Mouse (Mus musculus) kidney, embryonic 14.5 days (tissue): ENCODE measurements at regions not wholly inside any gene's neighbourhood (a gene's known extent, or its start where the extent isn't known, plus 50 kb on each side); places are given as distances from the start of the nearest gene placed in this dataset.

Source experiments
- ATAC-seq: fragments of 200-750 bp; cut with Nextera tagmentation; 2 replicates; pipeline ENCODE4 v1.8.0; 2017; ENCODE audit warnings: moderate number of reproducible peaks, mild to moderate bottlenecking, moderate TSS enrichment, moderate library complexity; ENCODE audit not compliant: low FRiP score, low TSS enrichment
- H3K27ac ChIP-seq: fragments of 300-500 bp; sonication (generic); 2 replicates; pipeline ENCODE4 v1.5.1; 2014; ENCODE audit warnings: low read depth, mild to moderate bottlenecking, low read length, moderate library complexity, mixed read lengths
- H3K27me3 ChIP-seq: fragments of 300-500 bp; sonication (generic); 2 replicates; pipeline ENCODE4 v1.6.1; 2014; ENCODE audit warnings: mild to moderate bottlenecking, low read length; ENCODE audit not compliant: control insufficient read depth, insufficient read depth
- H3K36me3 ChIP-seq: fragments of 300-500 bp; sonication (generic); 2 replicates; pipeline ENCODE4 v1.6.1; 2014; ENCODE audit warnings: low read length, mixed read lengths; ENCODE audit not compliant: control insufficient read depth, insufficient read depth
- H3K4me1 ChIP-seq: fragments of 300-500 bp; sonication (generic); 2 replicates; pipeline ENCODE4 v1.6.1; 2014; ENCODE audit warnings: low read length, mixed read lengths; ENCODE audit not compliant: control insufficient read depth, insufficient read depth
- H3K4me2 ChIP-seq: fragments of 300-500 bp; sonication (generic); replicated peaks from 2 replicates; pipeline ENCODE4 v1.6.1; 2014; ENCODE audit warnings: low read depth, mild to moderate bottlenecking, low read length
- H3K4me3 ChIP-seq: fragments of 300-500 bp; sonication (generic); 2 replicates; pipeline ENCODE4 v1.5.1; 2014; ENCODE audit warnings: mild to moderate bottlenecking, low read length
- H3K9ac ChIP-seq: fragments of 300-500 bp; sonication (generic); 2 replicates; pipeline ENCODE4 v1.6.1; 2014; ENCODE audit warnings: low read depth, mild to moderate bottlenecking, low read length, moderate library complexity
- H3K9me3 ChIP-seq: fragments of 300-500 bp; sonication (generic); 2 replicates; pipeline ENCODE4 v1.6.1; 2016; ENCODE audit warnings: low read length; ENCODE audit not compliant: control insufficient read depth
- WGBS: fragments of 180-500 bp; shearing (Covaris S2); extraction: QIAGEN DNeasy Blood & Tissue Kit; methylation state at CpG from one replicate; pipeline ENCODE4 v1.1.7; 2014; 5-methylcytosine and 5-hydroxymethylcytosine counted together

GRCm38 (mm10) chr8:25324731-25325130 is 500.6 kb upstream of the Adam5 start:
- no peak overlapping the region for H3K27ac ChIP-seq
- H3K4me1 ChIP-seq = peaks cover 8% of the 10 kb centered on the region
- no peak overlapping the region for H3K4me2 ChIP-seq
- H3K9me3 ChIP-seq = peaks cover 2% of the 10 kb centered on the region; the same call in 1 of the 2 replicates
- H3K4me3 ChIP-seq = no peak overlapping the region
- no peak for ATAC-seq
- 81% methylated on average over 9 of the region's 9 CpGs for WGBS
- H3K27me3 ChIP-seq = no peaks in the 10 kb centered on the region
- H3K36me3 ChIP-seq = no peaks in the 10 kb centered on the region
- no peak overlapping the region for H3K9ac ChIP-seq

- Histone ChIP-seq H3K9me3 (peaks cover 2% of the 10 kb centered on the region; the same call in 1 of the 2 replicates), H3K4me2 (peak overlapping the region; percentile 19; the same call in 1 of the 2 replicates), H3K27ac (no peak overlapping the region), H3K4me1 (0 out of 2 replicates have a peak, but pooled peaks cover 3% of the 10 kb centered on the region), H3K27me3 (no peaks in the 10 kb centered on the region), H3K9ac (no peak overlapping the region), H3K36me3 (no peaks in the 10 kb centered on the region), H3K4me3 (peak overlapping the region; percentile 9; the same call in 1 of the 2 replicates)
- WGBS = 30% methylated on average over 19 of the region's 19 CpGs
- no peak for ATAC-seq
These were observed 499.7 kb upstream of the Adam5 start for GRCm38 (mm10) chr8:25323643-25324420.

DNA sequence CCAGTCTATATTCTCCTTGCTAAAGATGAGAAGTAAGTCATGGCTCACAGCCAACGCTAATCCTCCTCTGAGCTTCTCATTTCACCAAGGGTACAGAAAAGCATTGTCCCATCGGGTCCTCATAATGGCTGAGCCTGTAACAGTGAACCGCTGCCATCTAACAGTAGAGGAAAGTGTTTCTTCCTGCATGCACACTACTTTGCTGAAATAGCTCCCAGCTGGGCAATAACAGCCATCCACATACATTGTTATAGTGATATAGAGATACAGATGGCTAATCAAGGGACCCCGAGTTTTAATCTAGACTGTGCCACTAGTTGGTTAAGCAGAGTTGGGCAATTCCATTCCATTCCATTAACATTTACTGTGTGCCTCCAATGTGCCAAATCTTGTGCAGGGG is 492.2 kb upstream of the Adam5 start:
- WGBS = 84% methylated on average over 4 of the region's 4 CpGs
- Histone ChIP-seq H3K9ac (no peak overlapping the region), H3K27ac (no peak overlapping the region), H3K4me3 (no peak overlapping the region), H3K9me3 (peaks cover 2% of the 10 kb centered on the region; the same call in 1 of the 2 replicates), H3K27me3 (no peaks in the 10 kb centered on the region), H3K4me2 (no peak overlapping the region), H3K4me1 (no peaks in the 10 kb centered on the region; the same call in 1 of the 2 replicates), H3K36me3 (no peaks in the 10 kb centered on the region)
- no peak for ATAC-seq

DNA sequence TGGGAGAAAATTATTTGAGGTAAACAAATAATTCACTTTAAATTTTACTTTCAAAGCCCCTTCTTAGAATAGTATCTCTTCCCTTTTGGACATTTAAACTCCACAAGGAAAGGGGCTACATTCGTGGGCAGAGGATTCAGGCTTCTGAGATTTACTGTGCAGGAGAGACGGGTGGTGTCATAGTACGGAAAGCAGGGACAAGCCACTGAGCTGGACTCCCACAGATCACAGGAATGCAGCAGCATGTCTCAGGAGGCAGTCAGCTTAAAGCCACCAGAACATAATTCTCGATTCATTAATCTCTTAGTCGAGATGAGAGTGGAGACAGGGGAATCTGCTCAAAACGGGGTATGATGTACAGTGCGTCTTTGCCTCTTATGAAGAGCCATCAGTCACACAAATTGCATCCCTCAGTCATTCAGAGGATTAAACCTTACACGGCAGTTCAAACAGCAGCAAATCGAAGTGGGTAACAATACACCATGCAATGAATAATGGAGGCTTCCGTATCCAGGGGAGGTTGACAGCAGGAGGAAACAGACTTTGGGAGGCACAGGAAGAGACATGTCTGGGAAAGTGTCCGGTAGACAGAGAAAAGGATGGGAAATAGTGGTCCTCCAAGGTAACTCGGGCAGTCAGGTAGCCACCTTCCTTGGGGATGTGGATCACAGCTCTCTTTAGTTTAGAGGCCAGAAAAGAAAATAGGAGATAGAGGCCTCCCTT is 487.8 kb upstream of the Adam5 start:
- no peaks in the 10 kb centered on the region for H3K9me3 ChIP-seq
- H3K9ac ChIP-seq = no peak overlapping the region
- peak overlapping the region; percentile 15; the same call in 1 of the 2 replicates for H3K27ac ChIP-seq
- WGBS = 16% methylated on average over 12 of the region's 12 CpGs
- H3K4me2 ChIP-seq = peak overlapping the region; percentile 18
- peaks cover 8% of the 10 kb centered on the region; the same call in 1 of the 2 replicates for H3K4me1 ChIP-seq
- peak; percentile 70; the same call in 1 of the 2 replicates for ATAC-seq
- H3K4me3 ChIP-seq = no peak overlapping the region
- H3K27me3 ChIP-seq = no peaks in the 10 kb centered on the region
- H3K36me3 ChIP-seq = no peaks in the 10 kb centered on the region

DNA sequence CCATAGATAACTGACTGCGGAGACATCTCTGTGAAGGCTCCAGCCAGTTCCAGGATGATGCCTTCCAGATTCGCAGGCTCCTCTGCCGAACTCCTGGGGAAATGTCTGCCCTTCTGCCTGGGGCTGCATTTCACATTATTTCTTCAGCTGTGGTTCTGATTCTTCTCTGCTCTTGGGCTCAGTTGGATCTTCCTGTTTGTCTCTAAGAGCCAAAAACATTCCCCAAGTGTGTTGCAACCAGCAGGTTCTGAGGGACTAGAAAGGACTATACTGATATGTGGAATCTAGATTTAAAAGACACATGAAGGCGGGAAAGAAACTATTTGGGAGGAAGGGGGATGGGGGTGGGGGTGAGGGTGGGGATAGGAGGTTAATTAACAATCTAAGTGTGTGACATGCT is 483.8 kb upstream of the Adam5 start:
- ATAC-seq = no peak
- no peak overlapping the region for H3K4me2 ChIP-seq
- 93% methylated on average over 4 of the region's 4 CpGs for WGBS
- H3K9ac ChIP-seq = no peak overlapping the region
- no peak overlapping the region for H3K4me3 ChIP-seq
- H3K36me3 ChIP-seq = no peaks in the 10 kb centered on the region
- no peak overlapping the region for H3K27ac ChIP-seq
- H3K9me3 ChIP-seq = no peaks in the 10 kb centered on the region
- H3K4me1 ChIP-seq = peaks cover 16% of the 10 kb centered on the region; the same call in 1 of the 2 replicates
- H3K27me3 ChIP-seq = no peaks in the 10 kb centered on the region

GRCm38 (mm10) chr8:25307511-25307910 is 483.3 kb upstream of the Adam5 start:
- Histone ChIP-seq H3K27me3 (no peaks in the 10 kb centered on the region), H3K4me1 (peaks cover 16% of the 10 kb centered on the region; the same call in 1 of the 2 replicates), H3K9ac (no peak overlapping the region), H3K4me2 (no peak overlapping the region), H3K4me3 (no peak overlapping the region), H3K36me3 (no peaks in the 10 kb centered on the region), H3K9me3 (no peaks in the 10 kb centered on the region), H3K27ac (no peak overlapping the region)
- WGBS = 78% methylated on average over 11 of the region's 11 CpGs
- ATAC-seq = no peak

- Histone ChIP-seq H3K4me3 (no peak overlapping the region), H3K36me3 (no peaks in the 10 kb centered on the region), H3K27ac (0 out of 2 replicates have a peak overlapping the region, but pooled peaks have one; percentile 62), H3K9ac (no peak overlapping the region), H3K4me2 (no peak overlapping the region), H3K9me3 (no peaks in the 10 kb centered on the region), H3K27me3 (no peaks in the 10 kb centered on the region), H3K4me1 (peaks cover 16% of the 10 kb centered on the region; the same call in 1 of the 2 replicates)
- no peak for ATAC-seq
- 68% methylated on average over 15 of the region's 15 CpGs for WGBS
These were observed 482.8 kb upstream of the Adam5 start for GRCm38 (mm10) chr8:25306769-25307491.
